Mouse (Mus musculus): Measurements from ENCODE around the gene Peak1. TPM values are rescaled to one million over a fixed set of nuclear protein-coding genes. Genes with fewer than 3 reads are reported as not detected.

Peak1 gene
- polyA plus RNA-seq, 1 experiment = 6.3 TPM

DNA sequence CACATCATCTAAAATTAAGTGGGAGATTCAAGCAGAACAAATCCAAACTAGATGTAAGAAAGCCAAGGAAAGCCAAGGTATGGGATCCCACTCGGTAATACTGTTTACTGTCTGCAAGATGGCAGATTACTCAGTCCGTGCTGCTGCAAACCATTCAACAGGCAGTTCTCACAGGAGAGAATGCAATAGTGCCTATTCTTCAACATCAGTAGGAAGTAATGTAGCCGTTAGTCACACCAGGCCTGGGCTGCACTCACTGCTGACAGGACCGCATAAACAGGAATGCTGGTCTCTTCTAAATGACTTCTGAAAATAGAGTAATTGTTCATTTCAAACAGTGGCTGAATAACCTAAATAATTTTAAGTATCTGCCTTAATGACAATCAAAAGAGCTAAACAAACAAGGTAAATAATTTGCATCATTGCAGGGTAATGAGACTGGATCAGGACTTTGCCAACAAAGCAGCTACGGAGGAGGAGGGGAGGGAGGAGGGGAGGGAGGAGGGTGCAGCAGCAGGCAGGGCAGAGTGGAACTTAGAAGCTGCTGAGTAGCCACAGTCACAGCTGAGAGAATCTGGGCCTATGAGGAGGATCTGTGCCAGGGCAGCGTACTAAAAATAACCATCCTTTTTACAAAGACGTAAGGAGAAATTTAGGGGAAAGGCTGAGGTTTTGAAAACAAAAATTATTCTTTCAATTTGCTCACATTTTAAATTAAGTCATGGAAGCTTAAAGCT lies 266.0 kb downstream of the Peak1 start:
- DNase-seq (ENCODE audit: low read depth) = peak; percentile 64
- TF ChIP-seq POLR2A (IDR thresholded peaks at IDR 0.05; ENCODE audit: borderline replicate concordance, extremely low read depth, insufficient read depth, insufficient read length, poor library complexity, severe bottlenecking) (no peak), CTCF (IDR thresholded peaks at IDR 0.05; ENCODE audit: borderline replicate concordance, extremely low read depth, insufficient read depth, insufficient read length) (no peak)

Other genes starting within 250 kb of the Peak1 start
- 84.9 and 96.5 TPM in 2 replicates for gene Hmg20a, start 542 bp upstream of the Peak1 start, polyA plus RNA-seq (2012; rRNA removed)

Data from brain, embryonic 14.5 days (tissue).